8 mouse cellular contexts compared by ENCODE assay signal in the genomic region with DNA sequence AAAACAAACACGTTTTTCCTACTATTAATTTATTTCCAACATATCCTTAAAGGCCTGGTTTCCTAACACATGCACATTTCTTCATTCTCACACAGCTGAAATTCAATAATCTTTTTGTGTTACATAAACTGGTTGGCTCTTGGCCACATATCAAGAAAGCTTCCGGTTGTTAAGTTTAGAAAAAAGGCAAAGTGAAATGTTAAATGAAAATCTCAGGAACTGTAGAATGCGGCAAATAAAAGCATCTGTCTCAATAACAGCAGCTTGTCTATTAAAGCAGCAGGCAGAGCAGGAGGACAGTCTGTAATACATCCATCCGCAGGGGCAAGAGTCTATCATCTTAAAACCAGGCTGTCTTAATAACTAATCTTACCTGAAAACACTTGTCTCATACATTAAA. TPM values are rescaled to one million over a fixed set of nuclear protein-coding genes. Genes with fewer than 3 reads are reported as not detected.
DNase-seq lines count a peak whose midpoint lies in the region; ATAC-seq and TF ChIP-seq lines count a peak whose summit lies in the region.

No protein-coding gene starts in this region.

- H3K4me2 ChIP-seq in lung, embryonic 16.5 days (ENCODE audit: low read depth, low read length): peak overlapping the region; percentile 74
- H3K4me2 ChIP-seq in embryonic facial prominence, embryonic 13.5 days: peak overlapping the region; percentile 78
- peak overlapping the region; percentile 70 for H3K4me2 ChIP-seq in intestine, postnatal 0 days (replicated peaks; ENCODE audit: low read depth)
- peak overlapping the region; percentile 75 for H3K4me2 ChIP-seq in neural tube, embryonic 15.5 days

- ATAC-seq in lung, embryonic 16.5 days (ENCODE audit: low read depth): no peak
- ATAC-seq in embryonic facial prominence, embryonic 13.5 days (ENCODE audit: insufficient number of reproducible peaks, insufficient read depth, low FRiP score, low TSS enrichment, low read depth): no peak
- no peak for ATAC-seq in intestine, postnatal 0 days
- no peak for ATAC-seq in neural tube, embryonic 15.5 days (ENCODE audit: low FRiP score)

- no peaks in the 10 kb centered on the region for H3K9me3 ChIP-seq in lung, embryonic 16.5 days (ENCODE audit: control insufficient read depth, low read length)
- no peaks in the 10 kb centered on the region for H3K9me3 ChIP-seq in embryonic facial prominence, embryonic 13.5 days
- H3K9me3 ChIP-seq in intestine, postnatal 0 days (ENCODE audit: control insufficient read depth): no peaks in the 10 kb centered on the region
- no peaks in the 10 kb centered on the region for H3K9me3 ChIP-seq in neural tube, embryonic 15.5 days (replicated peaks)

- H3K27ac ChIP-seq in lung, embryonic 16.5 days (ENCODE audit: low read length): no peak overlapping the region
- no peak overlapping the region for H3K27ac ChIP-seq in embryonic facial prominence, embryonic 13.5 days
- H3K27ac ChIP-seq in intestine, postnatal 0 days (ENCODE audit: low read depth, low read length): no peak overlapping the region
- no peak overlapping the region for H3K27ac ChIP-seq in neural tube, embryonic 15.5 days (replicated peaks)

- H3K27me3 ChIP-seq in lung, embryonic 16.5 days (ENCODE audit: control insufficient read depth, insufficient read depth, low read depth, low read length): no peaks in the 10 kb centered on the region
- H3K27me3 ChIP-seq in embryonic facial prominence, embryonic 13.5 days: no peaks in the 10 kb centered on the region
- no peaks in the 10 kb centered on the region for H3K27me3 ChIP-seq in intestine, postnatal 0 days (replicated peaks; ENCODE audit: control insufficient read depth, insufficient read depth, low read length)
- H3K27me3 ChIP-seq in neural tube, embryonic 15.5 days (replicated peaks): no peaks in the 10 kb centered on the region

- WGBS in lung, embryonic 16.5 days: 35% methylated on average over 4 of the region's 4 CpGs
- 58% methylated on average over 4 of the region's 4 CpGs for WGBS in embryonic facial prominence, embryonic 13.5 days
- 28% methylated on average over 4 of the region's 4 CpGs for WGBS in intestine, postnatal 0 days
- 60% methylated on average over 4 of the region's 4 CpGs for WGBS in neural tube, embryonic 15.5 days

- H3K4me3 ChIP-seq in lung, embryonic 16.5 days (ENCODE audit: low read length): peak overlapping the region; percentile 68
- peak overlapping the region; percentile 97 for H3K4me3 ChIP-seq in embryonic facial prominence, embryonic 13.5 days
- peak overlapping the region; percentile 84 for H3K4me3 ChIP-seq in intestine, postnatal 0 days (ENCODE audit: low read depth, low read length)
- H3K4me3 ChIP-seq in neural tube, embryonic 15.5 days (replicated peaks): peak overlapping the region; percentile 80

- no peak for DNase-seq in lung, adult 18-20 months
- DNase-seq in embryo, embryonic 11 days: no peak
- DNase-seq in spleen, adult 18-20 months: no peak
- DNase-seq in thymus, postnatal 36 days: no peak

- peaks cover 12% of the 10 kb centered on the region for H3K36me3 ChIP-seq in lung, embryonic 16.5 days (ENCODE audit: control insufficient read depth, insufficient read depth, low read length)
- peaks cover 24% of the 10 kb centered on the region for H3K36me3 ChIP-seq in embryonic facial prominence, embryonic 13.5 days
- peaks cover 11% of the 10 kb centered on the region; the same call in 1 of the 2 replicates for H3K36me3 ChIP-seq in intestine, postnatal 0 days (ENCODE audit: control insufficient read depth, insufficient read depth)
- H3K36me3 ChIP-seq in neural tube, embryonic 15.5 days: peaks cover 18% of the 10 kb centered on the region

- no peak for TF ChIP-seq CTCF in intestine, postnatal 0 days (IDR thresholded peaks at IDR 0.05; ENCODE audit: low read depth)

- 0 out of 2 replicates have a peak overlapping the region, but pooled peaks have one; percentile 35 for H3K9ac ChIP-seq in lung, embryonic 16.5 days (ENCODE audit: low read length)
- peak overlapping the region; percentile 98; the same call in 1 of the 2 replicates for H3K9ac ChIP-seq in embryonic facial prominence, embryonic 13.5 days
- H3K9ac ChIP-seq in intestine, postnatal 0 days (ENCODE audit: low read depth, low read length): 0 out of 2 replicates have a peak overlapping the region, but pooled peaks have one; percentile 96
- H3K9ac ChIP-seq in neural tube, embryonic 15.5 days (replicated peaks): peak overlapping the region; percentile 93

- H3K4me1 ChIP-seq in lung, embryonic 16.5 days (replicated peaks; ENCODE audit: control insufficient read depth, insufficient read depth, low read length): peaks cover 9% of the 10 kb centered on the region
- peaks cover 19% of the 10 kb centered on the region; the same call in 1 of the 2 replicates for H3K4me1 ChIP-seq in embryonic facial prominence, embryonic 13.5 days
- no peaks in the 10 kb centered on the region for H3K4me1 ChIP-seq in intestine, postnatal 0 days (replicated peaks; ENCODE audit: control insufficient read depth, insufficient read depth, low read length)
- peaks cover 28% of the 10 kb centered on the region for H3K4me1 ChIP-seq in neural tube, embryonic 15.5 days

RNA-seq across cellular contexts. Expression of gene Eif2a, which starts 1.4 kb away (rescaled TPM):
- 50.9 and 52.1 TPM in 2 replicates for polyA plus RNA-seq in lung, embryonic 16.5 days (2015; fragmentation: Nextera tagmentation; extraction: Ambion mirVana)
- polyA plus RNA-seq in embryonic facial prominence, embryonic 13.5 days (2015; fragmentation: Nextera tagmentation; extraction: Ambion mirVana): 56.5 and 59.1 TPM in 2 replicates
- polyA plus RNA-seq in intestine, postnatal 0 days (2015; fragmentation: Nextera tagmentation; extraction: Ambion mirVana): 28.4 and 29.2 TPM in 2 replicates
- 34.3 and 41.8 TPM in 2 replicates for polyA plus RNA-seq in neural tube, embryonic 15.5 days (2015; fragmentation: Nextera tagmentation; extraction: Ambion mirVana)

RNA-seq across cellular contexts. Expression of gene Serp1, which starts 1.4 kb away (rescaled TPM):
- 138 and 140 TPM in 2 replicates for polyA plus RNA-seq in lung, embryonic 16.5 days (2015; fragmentation: Nextera tagmentation; extraction: Ambion mirVana)
- 153 and 161 TPM in 2 replicates for polyA plus RNA-seq in embryonic facial prominence, embryonic 13.5 days (2015; fragmentation: Nextera tagmentation; extraction: Ambion mirVana)
- polyA plus RNA-seq in intestine, postnatal 0 days (2015; fragmentation: Nextera tagmentation; extraction: Ambion mirVana): 156 TPM in 2 replicates
- polyA plus RNA-seq in neural tube, embryonic 15.5 days (2015; fragmentation: Nextera tagmentation; extraction: Ambion mirVana): 57.8 and 77.5 TPM in 2 replicates

RNA-seq across cellular contexts. Expression of gene Selenot, which starts 52.2 kb away (rescaled TPM):
- 20.3 and 21.5 TPM in 2 replicates for polyA plus RNA-seq in lung, embryonic 16.5 days (2015; fragmentation: Nextera tagmentation; extraction: Ambion mirVana)
- polyA plus RNA-seq in embryonic facial prominence, embryonic 13.5 days (2015; fragmentation: Nextera tagmentation; extraction: Ambion mirVana): 15.6 and 17.1 TPM in 2 replicates
- 28.0 and 31.5 TPM in 2 replicates for polyA plus RNA-seq in intestine, postnatal 0 days (2015; fragmentation: Nextera tagmentation; extraction: Ambion mirVana)
- 25.5 and 27.2 TPM in 2 replicates for polyA plus RNA-seq in neural tube, embryonic 15.5 days (2015; fragmentation: Nextera tagmentation; extraction: Ambion mirVana)

Comparison
In these comparisons a context has a peak if more than half of its experiments do, and no peak if none do; other contexts are left out.
1. H3K9ac ChIP-seq: peak in every context shown above with its lines; median percentile 98 in embryonic facial prominence, embryonic 13.5 days; 96 in intestine, postnatal 0 days; 93 in neural tube, embryonic 15.5 days; 35 in lung, embryonic 16.5 days.